Mouse (Mus musculus): Measurements from ENCODE around the gene Ear1.
A peak's percentile ranks its signal among the peaks of the same experiment; 100 is the strongest.
"Not testable (repeated sequence)": the region's sequence is repeated elsewhere in the genome, so short reads cannot be mapped to it uniquely, and the experiment has no call there.

Gene Ear1

GRCm38 (mm10) chr14:43875417-43875816 is at the start of gene Ear1:
Gene Ear1, minus strand, starts transcription at chr14:43875517.
- DNase-seq, result not testable (repeated sequence)

- peak; percentile 24 to 59 for DNase-seq
Observed at GRCm38 (mm10) chr14:43924688-43925403, 49.5 kb upstream of the Ear1 start, which contains the start of gene Gm8113. Gene Gm8113, plus strand, starts transcription at chr14:43925390.

GRCm38 (mm10) chr14:43923459-43923858 is 48.1 kb upstream of the Ear1 start, which contains the start of gene Ear10:
Gene Ear10, minus strand, starts transcription at chr14:43923559.
- not testable (repeated sequence) for DNase-seq

GRCm38 (mm10) chr14:43918214-43918613 is 42.9 kb upstream of the Ear1 start:
- DNase-seq, result not testable (repeated sequence)

GRCm38 (mm10) chr14:43898577-43898976 is 23.3 kb upstream of the Ear1 start:
- DNase-seq, result not testable (repeated sequence)

GRCm38 (mm10) chr14:43895357-43895756 is 20.0 kb upstream of the Ear1 start:
- DNase-seq, result not testable (repeated sequence)

- not testable (repeated sequence) for DNase-seq
Observed at GRCm38 (mm10) chr14:43891288-43891687, 16.0 kb upstream of the Ear1 start.

GRCm38 (mm10) chr14:43886235-43886634 is 10.9 kb upstream of the Ear1 start:
- not testable (repeated sequence) for DNase-seq

- not testable (repeated sequence) for DNase-seq
Observed at GRCm38 (mm10) chr14:43879966-43880545, 4.7 kb upstream of the Ear1 start.

- DNase-seq, result not testable (repeated sequence)
Observed at GRCm38 (mm10) chr14:43877789-43878188, 2.5 kb upstream of the Ear1 start.

GRCm38 (mm10) chr14:43874862-43875261 is 455 bp downstream of the Ear1 start:
- not testable (repeated sequence) for DNase-seq

- DNase-seq, result peak in 1 of 2 experiments; percentile 10
Observed at GRCm38 (mm10) chr14:43860522-43860921, 14.8 kb downstream of the Ear1 start.

GRCm38 (mm10) chr14:43859465-43859864 is 15.9 kb downstream of the Ear1 start:
- DNase-seq, result not testable (repeated sequence)

GRCm38 (mm10) chr14:43843949-43844573 is 31.3 kb downstream of the Ear1 start:
- DNase-seq, result not testable (repeated sequence)

GRCm38 (mm10) chr14:43840976-43841375 is 34.3 kb downstream of the Ear1 start:
- DNase-seq, result not testable (repeated sequence)

- DNase-seq, result not testable (repeated sequence)
Observed at GRCm38 (mm10) chr14:43835366-43835765, 40.0 kb downstream of the Ear1 start.

GRCm38 (mm10) chr14:43830385-43830784 is 44.9 kb downstream of the Ear1 start:
- not testable (repeated sequence) for DNase-seq

GRCm38 (mm10) chr14:43824176-43824575 is 51.1 kb downstream of the Ear1 start:
- DNase-seq, result not testable (repeated sequence)

- DNase-seq, result not testable (repeated sequence)
Observed at GRCm38 (mm10) chr14:43821869-43822268, 53.4 kb downstream of the Ear1 start.

GRCm38 (mm10) chr14:43812458-43812857 is 62.9 kb downstream of the Ear1 start:
- peak; percentile 11 to 59 for DNase-seq

GRCm38 (mm10) chr14:43808142-43808541 is 67.2 kb downstream of the Ear1 start:
- DNase-seq, result not testable (repeated sequence)

- DNase-seq, result peak in 1 of 2 experiments; percentile 2
Observed at GRCm38 (mm10) chr14:43804435-43804834, 70.9 kb downstream of the Ear1 start.

GRCm38 (mm10) chr14:43796905-43797470 is 78.3 kb downstream of the Ear1 start:
- DNase-seq, result not testable (repeated sequence)
